Mouse (Mus musculus) hindbrain, embryonic 15.5 days (tissue): ENCODE results near the gene Mast4. TPM values are rescaled to one million over a fixed set of nuclear protein-coding genes. Genes with fewer than 3 reads are reported as not detected.
"Not testable (repeated sequence)": the region's sequence is repeated elsewhere in the genome, so short reads cannot be mapped to it uniquely, and the experiment has no call there.

Experiments used
- ATAC-seq: fragments of 200-750 bp; cut with Nextera tagmentation; 2 replicates; pipeline ENCODE4 v1.8.0; 2017; ENCODE audit warnings: low read depth, moderate number of reproducible peaks, moderate TSS enrichment; ENCODE audit not compliant: low FRiP score
- H3K27ac ChIP-seq: fragments of 300-500 bp; sonication (generic); replicated peaks from 2 replicates; pipeline ENCODE4 v1.5.1; 2015; ENCODE audit warnings: mild to moderate bottlenecking, inconsistent platforms
- H3K27me3 ChIP-seq: fragments of 300-500 bp; sonication (generic); 2 replicates; pipeline ENCODE4 v1.6.1; 2015; ENCODE audit warnings: control low read depth, inconsistent platforms
- H3K36me3 ChIP-seq: fragments of 300-500 bp; sonication (generic); 2 replicates; pipeline ENCODE4 v1.6.1; 2015; ENCODE audit warnings: control low read depth, inconsistent platforms
- H3K4me1 ChIP-seq: fragments of 300-500 bp; sonication (generic); replicated peaks from 2 replicates; pipeline ENCODE4 v1.6.1; 2015; ENCODE audit warnings: control low read depth, inconsistent platforms
- H3K4me2 ChIP-seq: fragments of 300-500 bp; sonication (generic); 2 replicates; pipeline ENCODE4 v1.6.1; 2015; ENCODE audit warnings: moderate library complexity, mild to moderate bottlenecking, inconsistent platforms
- H3K4me3 ChIP-seq: fragments of 300-500 bp; sonication (generic); 2 replicates; pipeline ENCODE4 v1.5.1; 2015; ENCODE audit warnings: mild to moderate bottlenecking, inconsistent platforms
- H3K9ac ChIP-seq: fragments of 300-500 bp; sonication (generic); 2 replicates; pipeline ENCODE4 v1.6.1; 2015; ENCODE audit warnings: inconsistent platforms
- H3K9me3 ChIP-seq: fragments of 300-500 bp; sonication (generic); 2 replicates; pipeline ENCODE4 v1.6.1; 2016; ENCODE audit warnings: control low read depth, inconsistent platforms
- WGBS: fragments of 180-500 bp; shearing (Covaris S2); methylation state at CpG from one replicate; pipeline ENCODE4 v1.1.7; 2015; 5-methylcytosine and 5-hydroxymethylcytosine counted together
- polyA plus RNA-seq: library from polyadenylated mRNA; unstranded; fragments of >200 nt; fragmentation: Nextera tagmentation; extraction: Ambion mirVana; gene quantifications from 2 replicates; pipeline ENCODE4 v1.2.1, GENCODE M21; 2015

Mast4 gene
- 29.1 and 31.6 TPM in 2 replicates for polyA plus RNA-seq

DNA sequence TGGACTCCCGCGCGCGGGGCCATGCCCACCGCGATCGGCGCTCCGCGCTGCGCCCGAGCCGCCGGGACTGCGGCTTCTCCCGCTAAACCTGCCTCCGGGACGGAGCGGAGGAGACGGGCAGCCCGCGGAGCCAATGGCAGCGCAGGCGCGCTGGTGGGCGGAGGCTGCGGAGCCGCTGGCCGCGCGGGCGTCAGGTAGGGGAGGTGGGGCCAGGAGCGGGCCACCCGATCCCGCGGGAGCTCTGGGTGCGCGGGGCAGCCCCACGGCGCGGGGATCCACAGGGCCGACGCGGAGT lies at the start of gene Mast4:
Gene Mast4 (minus strand): TSS at position 106 of the 295 bp plus-strand sequence.
- peak; percentile 95 for ATAC-seq
- Histone ChIP-seq H3K36me3 (no peaks in the 10 kb centered on the region), H3K9ac (peak within 1 kb of the TSS; percentile 51), H3K9me3 (no peaks in the 10 kb centered on the region), H3K4me3 (peak within 1 kb of the TSS; percentile 70), H3K4me1 (peaks cover 22% of the 10 kb centered on the region), H3K27ac (peak within 1 kb of the TSS; percentile 26; the same call in 1 of the 2 replicates), H3K4me2 (peak within 1 kb of the TSS; percentile 96), H3K27me3 (peaks cover 11% of the 10 kb centered on the region; the same call in 1 of the 2 replicates)
- 0% methylated on average over 44 of the region's 44 CpGs for WGBS

DNA sequence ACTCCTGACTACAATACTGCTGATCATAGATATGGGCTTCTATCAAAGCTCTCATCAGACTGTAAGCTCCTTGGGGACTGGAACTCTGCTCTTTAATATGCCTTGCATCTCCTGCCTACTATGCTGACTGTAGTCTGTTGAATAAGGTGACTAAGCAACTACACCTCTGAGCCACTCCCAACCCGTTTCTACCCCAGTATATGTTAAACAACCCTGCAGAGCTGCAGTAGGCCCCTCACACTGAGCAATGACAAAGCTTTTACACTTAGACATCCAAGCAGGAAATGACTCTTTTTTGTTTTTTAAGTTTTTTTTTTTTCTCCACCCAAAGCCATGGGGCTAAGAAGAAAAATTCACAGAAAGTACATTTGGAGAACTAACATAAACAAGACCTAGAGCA lies 40.2 kb upstream of the Mast4 start:
- no peak overlapping the region for H3K27ac ChIP-seq
- no peak for ATAC-seq
- WGBS = 45% methylated on average over 1 of the region's 1 CpGs

DNA sequence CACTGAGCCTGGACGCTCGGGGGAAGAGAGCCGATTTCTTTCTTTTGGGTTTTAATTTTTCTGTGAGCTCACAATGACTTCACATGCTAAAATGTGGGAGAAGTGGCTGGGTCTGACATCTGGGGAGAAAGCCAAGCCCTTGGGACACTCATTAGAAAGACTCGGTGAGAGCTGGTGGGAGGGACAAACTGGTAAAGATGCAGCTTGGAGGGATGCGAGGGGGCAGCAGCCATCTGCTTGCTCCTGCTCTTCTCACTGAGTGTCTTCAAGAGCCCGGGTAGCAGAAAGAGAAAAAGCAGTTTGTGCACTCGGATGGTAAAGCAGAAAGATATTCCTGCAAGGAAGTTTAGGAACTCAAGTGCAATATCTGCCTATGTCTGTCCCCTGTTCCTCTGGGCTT lies 34.9 kb upstream of the Mast4 start:
- Histone ChIP-seq H3K4me2 (no peak overlapping the region), H3K4me3 (no peak overlapping the region), H3K4me1 (no peaks in the 10 kb centered on the region), H3K9me3 (no peaks in the 10 kb centered on the region), H3K9ac (no peak overlapping the region), H3K27me3 (no peaks in the 10 kb centered on the region), H3K36me3 (no peaks in the 10 kb centered on the region), H3K27ac (no peak overlapping the region)
- no peak for ATAC-seq
- WGBS = 80% methylated on average over 7 of the region's 7 CpGs

More for the DNA sequence above, 40.2 kb upstream of the Mast4 start:
- H3K9me3 ChIP-seq = no peaks in the 10 kb centered on the region
- H3K4me1 ChIP-seq = no peaks in the 10 kb centered on the region
- H3K4me2 ChIP-seq = no peak overlapping the region
- H3K9ac ChIP-seq = no peak overlapping the region
- H3K36me3 ChIP-seq = no peaks in the 10 kb centered on the region
- H3K27me3 ChIP-seq = no peaks in the 10 kb centered on the region
- no peak overlapping the region for H3K4me3 ChIP-seq

DNA sequence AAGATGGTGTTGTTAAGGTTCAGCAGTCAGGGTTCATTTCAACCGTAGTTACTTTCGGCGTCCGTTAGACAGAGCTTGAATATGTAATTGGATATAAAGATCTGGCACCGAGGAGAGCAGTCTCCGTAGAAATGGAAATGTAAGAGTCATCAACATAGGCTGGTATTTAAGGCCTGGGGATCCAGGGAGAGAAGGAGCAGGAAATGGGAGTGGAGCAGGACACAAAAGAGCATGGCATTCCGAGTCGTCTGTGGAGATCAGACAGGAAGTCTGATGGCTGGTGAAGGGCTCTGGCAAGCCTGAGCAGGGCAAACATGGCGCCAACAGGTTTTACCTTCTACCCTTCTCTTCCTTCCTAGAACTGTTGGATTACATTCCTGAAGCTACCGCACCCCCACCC lies 28.9 kb upstream of the Mast4 start:
- Histone ChIP-seq H3K9ac (no peak overlapping the region), H3K4me1 (no peaks in the 10 kb centered on the region), H3K4me3 (no peak overlapping the region), H3K27ac (no peak overlapping the region), H3K9me3 (no peaks in the 10 kb centered on the region), H3K27me3 (no peaks in the 10 kb centered on the region), H3K36me3 (no peaks in the 10 kb centered on the region), H3K4me2 (no peak overlapping the region)
- 80% methylated on average over 10 of the region's 10 CpGs for WGBS
- ATAC-seq = no peak

DNA sequence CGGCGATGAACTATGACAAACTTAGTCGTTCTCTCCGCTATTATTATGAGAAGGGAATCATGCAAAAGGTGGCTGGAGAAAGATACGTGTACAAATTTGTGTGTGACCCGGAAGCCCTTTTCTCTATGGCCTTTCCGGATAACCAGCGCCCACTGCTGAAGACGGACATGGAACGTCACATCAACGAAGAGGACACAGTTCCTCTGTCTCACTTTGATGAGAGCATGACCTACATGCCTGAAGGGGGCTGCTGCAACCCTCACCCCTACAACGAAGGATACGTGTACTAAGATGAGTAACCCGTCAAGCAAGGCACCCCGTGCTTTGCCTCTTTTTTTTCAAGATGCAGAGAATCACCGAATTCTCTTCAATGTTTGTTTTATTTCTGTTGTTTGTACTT lies 23.1 kb upstream of the Mast4 start:
- not testable (repeated sequence) for H3K9ac ChIP-seq, H3K4me2 ChIP-seq, ATAC-seq, H3K4me1 ChIP-seq, H3K9me3 ChIP-seq, H3K27me3 ChIP-seq, H3K4me3 ChIP-seq, H3K27ac ChIP-seq, H3K36me3 ChIP-seq
- 94% methylated on average over 16 of the region's 16 CpGs for WGBS

DNA sequence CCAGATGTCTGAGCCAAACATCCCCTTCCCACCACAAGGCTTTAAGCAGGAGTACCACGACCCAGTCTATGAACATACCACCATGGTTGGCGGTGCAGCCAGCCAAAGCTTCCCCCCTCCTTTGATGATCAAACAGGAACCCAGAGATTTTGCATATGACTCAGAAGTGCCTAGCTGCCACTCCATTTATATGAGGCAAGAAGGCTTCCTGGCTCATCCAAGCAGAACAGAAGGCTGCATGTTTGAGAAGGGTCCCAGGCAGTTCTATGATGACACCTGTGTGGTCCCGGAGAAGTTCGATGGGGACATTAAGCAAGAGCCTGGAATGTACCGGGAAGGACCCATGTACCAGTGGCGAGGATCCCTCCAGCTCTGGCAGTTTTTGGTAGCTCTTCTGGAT lies 22.6 kb upstream of the Mast4 start:
- not testable (repeated sequence) for H3K4me3 ChIP-seq, H3K27ac ChIP-seq, ATAC-seq, H3K4me2 ChIP-seq, H3K9ac ChIP-seq, H3K27me3 ChIP-seq, H3K9me3 ChIP-seq, H3K36me3 ChIP-seq, H3K4me1 ChIP-seq
- 98% methylated on average over 5 of the region's 6 CpGs for WGBS

DNA sequence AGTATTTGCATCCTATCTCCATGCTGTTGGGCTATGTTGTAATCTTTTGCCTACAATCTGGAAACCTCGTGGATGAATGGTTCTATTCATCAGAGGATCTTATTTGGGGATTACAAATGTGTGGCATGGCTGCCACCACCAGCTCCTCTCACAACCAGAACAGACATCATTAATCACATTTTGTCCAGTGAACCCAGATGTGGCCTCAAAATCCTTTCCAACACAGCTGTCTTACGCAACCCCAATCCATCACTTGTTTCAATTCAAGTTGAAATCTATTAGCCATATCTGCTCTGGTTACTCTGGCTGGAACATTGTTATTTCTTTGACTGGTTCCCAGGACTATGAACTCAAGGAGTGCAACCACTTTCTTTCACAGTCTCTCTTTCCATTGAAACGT lies 20.4 kb upstream of the Mast4 start:
- Histone ChIP-seq H3K4me1 (no peaks in the 10 kb centered on the region), H3K9me3 (no peaks in the 10 kb centered on the region), H3K4me2 (no peak overlapping the region), H3K9ac (no peak overlapping the region), H3K4me3 (no peak overlapping the region), H3K27ac (no peak overlapping the region), H3K27me3 (no peaks in the 10 kb centered on the region), H3K36me3 (no peaks in the 10 kb centered on the region)
- no peak for ATAC-seq
- WGBS = 50% methylated on average over 3 of the region's 3 CpGs

DNA sequence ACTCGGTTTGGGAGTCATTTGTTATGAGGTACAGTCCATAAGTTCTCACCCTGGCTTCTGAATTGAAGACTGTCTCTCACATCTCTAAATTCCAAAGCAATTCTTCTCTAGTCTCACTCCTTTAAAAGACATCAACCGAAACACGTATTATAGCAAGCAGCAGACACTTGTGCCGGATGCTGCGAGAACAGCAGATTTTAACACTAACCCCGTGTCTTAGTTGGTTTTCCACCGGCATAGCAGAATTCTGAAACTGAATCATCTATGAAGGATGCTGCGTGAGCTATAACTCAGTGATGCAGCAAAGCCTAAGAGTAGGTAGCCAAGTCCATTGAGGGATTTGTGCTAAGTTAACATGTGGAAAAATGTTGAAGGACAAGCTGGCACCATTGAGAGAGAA lies 10.5 kb upstream of the Mast4 start:
- 92% methylated on average over 8 of the region's 8 CpGs for WGBS
- Histone ChIP-seq H3K9me3 (no peaks in the 10 kb centered on the region), H3K9ac (no peak overlapping the region), H3K36me3 (no peaks in the 10 kb centered on the region), H3K4me1 (no peaks in the 10 kb centered on the region), H3K4me2 (no peak overlapping the region), H3K27ac (no peak overlapping the region), H3K27me3 (no peaks in the 10 kb centered on the region), H3K4me3 (no peak overlapping the region)
- ATAC-seq = no peak

DNA sequence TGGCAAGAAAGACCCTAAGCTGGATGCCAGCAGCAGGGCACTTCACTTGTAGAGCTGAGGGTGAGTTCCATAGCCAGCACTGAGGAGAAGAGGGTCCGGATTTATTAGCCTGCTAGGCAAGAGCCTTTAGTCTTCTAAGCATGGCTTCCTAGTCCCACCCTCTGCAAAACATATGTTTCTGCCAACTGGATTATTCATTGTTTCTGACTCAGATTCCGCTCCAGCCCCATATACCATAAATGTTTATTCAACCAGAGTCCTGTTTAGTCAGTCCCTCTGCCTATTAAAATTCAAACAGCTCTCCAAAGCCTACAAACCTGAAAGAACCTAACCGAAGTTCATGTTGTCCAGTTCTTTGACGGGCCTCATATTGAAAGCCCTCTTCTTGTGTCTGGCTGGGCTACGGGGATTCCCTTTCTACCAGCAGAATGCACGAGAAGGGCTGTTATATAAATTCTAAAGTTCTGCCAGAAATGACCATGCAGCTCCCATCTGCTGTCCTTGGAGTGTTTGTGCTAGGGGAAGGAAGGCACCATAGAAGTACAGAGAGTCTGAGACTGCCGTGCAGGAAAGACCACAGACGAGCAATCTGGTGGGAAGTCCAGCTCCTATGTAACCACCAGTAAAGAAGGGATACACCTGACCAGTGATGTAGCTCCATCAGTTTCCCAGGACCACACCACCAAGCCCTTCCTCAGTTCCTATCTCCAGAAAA lies 9.9 kb upstream of the Mast4 start:
- H3K4me3 ChIP-seq = no peak overlapping the region
- 90% methylated on average over 8 of the region's 8 CpGs for WGBS
- no peak for ATAC-seq
- no peaks in the 10 kb centered on the region for H3K36me3 ChIP-seq
- no peaks in the 10 kb centered on the region for H3K4me1 ChIP-seq
- no peaks in the 10 kb centered on the region for H3K27me3 ChIP-seq
- no peak overlapping the region for H3K4me2 ChIP-seq
- no peak overlapping the region for H3K9ac ChIP-seq
- no peak overlapping the region for H3K27ac ChIP-seq
- no peaks in the 10 kb centered on the region for H3K9me3 ChIP-seq

DNA sequence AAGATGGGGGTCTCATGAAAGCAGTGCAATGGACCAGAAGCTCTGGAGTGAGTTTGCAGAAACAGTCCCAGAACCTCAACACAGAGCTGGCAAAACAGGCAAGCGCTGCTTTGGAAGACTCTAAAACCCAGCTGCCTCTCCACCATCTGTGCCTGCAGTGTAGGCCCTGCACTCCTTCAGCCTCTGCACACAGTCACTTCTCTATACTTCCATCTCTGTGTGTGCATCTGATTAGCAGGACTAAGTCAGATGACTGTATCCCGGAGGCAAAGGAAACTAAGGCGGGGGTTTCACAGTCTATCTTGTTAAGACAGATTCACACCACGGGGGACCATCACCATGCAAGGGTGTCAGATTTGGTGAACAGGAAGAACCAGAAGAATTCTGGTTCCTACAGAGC lies 6.7 kb upstream of the Mast4 start:
- Histone ChIP-seq H3K9me3 (no peaks in the 10 kb centered on the region), H3K27ac (no peak overlapping the region), H3K9ac (no peak overlapping the region), H3K4me3 (no peak overlapping the region), H3K4me2 (no peak overlapping the region), H3K36me3 (no peaks in the 10 kb centered on the region), H3K4me1 (no peaks in the 10 kb centered on the region), H3K27me3 (peaks cover 4% of the 10 kb centered on the region; the same call in 1 of the 2 replicates)
- 88% methylated on average over 4 of the region's 4 CpGs for WGBS
- no peak for ATAC-seq

DNA sequence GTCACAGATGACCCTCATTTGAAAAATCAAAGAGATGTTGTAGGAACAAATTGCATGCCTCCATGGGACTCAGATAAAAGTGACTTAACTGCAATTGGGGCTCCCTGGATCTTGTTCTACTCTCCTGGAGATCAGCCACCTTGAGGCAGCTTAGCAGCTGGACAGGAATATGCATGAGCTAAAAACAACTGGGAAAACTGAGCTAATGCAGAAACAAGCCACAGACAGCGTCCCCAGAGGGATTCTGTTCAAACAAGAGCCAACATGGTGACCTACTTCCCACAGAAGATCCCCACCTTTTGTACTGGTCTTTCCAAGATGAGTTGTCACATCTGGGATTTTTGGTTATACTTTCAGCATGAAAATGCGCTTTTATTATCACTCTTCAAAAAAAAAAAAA lies 4.3 kb upstream of the Mast4 start:
- 93% methylated on average over 2 of the region's 2 CpGs for WGBS
- H3K9ac ChIP-seq = no peak overlapping the region
- no peaks in the 10 kb centered on the region for H3K9me3 ChIP-seq
- ATAC-seq = no peak
- no peak overlapping the region for H3K4me2 ChIP-seq
- no peak overlapping the region for H3K27ac ChIP-seq
- H3K36me3 ChIP-seq = no peaks in the 10 kb centered on the region
- peaks cover 6% of the 10 kb centered on the region; the same call in 1 of the 2 replicates for H3K27me3 ChIP-seq
- no peak overlapping the region for H3K4me3 ChIP-seq
- peaks cover 10% of the 10 kb centered on the region for H3K4me1 ChIP-seq

DNA sequence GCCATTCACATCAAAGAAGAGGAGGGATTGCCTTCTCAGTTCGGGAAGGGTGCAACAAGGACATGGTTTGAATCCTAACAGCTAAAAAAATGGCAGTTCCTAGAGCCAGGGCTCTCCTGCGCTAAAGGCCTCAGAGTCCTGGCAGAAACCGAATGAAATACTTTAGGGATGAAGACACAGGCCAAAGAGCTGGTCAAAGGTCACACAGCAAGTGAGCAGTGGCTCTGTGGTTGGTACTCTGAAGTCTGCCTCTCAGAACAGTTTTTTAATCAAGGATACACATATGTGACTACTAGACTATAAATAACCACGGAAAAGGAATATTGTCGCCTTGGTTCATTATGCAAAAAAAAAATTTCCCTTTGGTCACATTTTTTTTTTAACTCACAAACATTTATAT lies 1.9 kb upstream of the Mast4 start:
- Histone ChIP-seq H3K27me3 (peaks cover 11% of the 10 kb centered on the region; the same call in 1 of the 2 replicates), H3K4me3 (no peak overlapping the region), H3K9me3 (no peaks in the 10 kb centered on the region), H3K4me1 (peaks cover 22% of the 10 kb centered on the region), H3K4me2 (no peak overlapping the region), H3K9ac (no peak overlapping the region), H3K36me3 (no peaks in the 10 kb centered on the region), H3K27ac (no peak overlapping the region)
- 21% methylated on average over 5 of the region's 5 CpGs for WGBS
- ATAC-seq = no peak
